Mouse (Mus musculus): ENCODE measurements around the gene Clpp.

DNA sequence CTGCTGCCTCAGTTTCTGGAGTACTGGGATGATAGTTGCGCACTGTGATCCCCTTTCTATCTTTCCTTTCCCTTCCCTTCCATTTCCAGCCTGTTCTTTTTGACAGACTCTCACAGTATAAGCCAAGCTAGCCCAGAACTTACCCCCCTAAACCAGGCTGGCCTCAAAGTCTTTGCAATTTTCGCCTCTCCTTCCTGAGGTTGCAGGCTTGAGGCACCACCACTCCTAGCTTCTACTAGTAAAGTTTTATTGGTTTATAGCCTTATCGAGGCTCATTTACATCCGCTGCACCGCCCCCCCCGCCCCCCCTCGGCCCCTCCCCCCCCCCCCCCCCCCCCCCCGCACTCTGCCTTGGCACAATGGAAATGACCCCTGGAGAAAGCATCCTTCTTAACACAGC, 10.6 kb upstream of the Clpp start:
- no peak for TF ChIP-seq EP300 (IDR thresholded peaks at IDR 0.05)
- no peak for TF ChIP-seq CTCF (IDR thresholded peaks at IDR 0.05)
